Mouse (Mus musculus) brown adipose tissue, adult 24 weeks (tissue): ENCODE measurements around the gene Mpp3. TPM values are rescaled to one million over a fixed set of nuclear protein-coding genes. Genes with fewer than 3 reads are reported as not detected.

ENCODE experiments used
- H3K27ac ChIP-seq: fragments of 200-500 bp; replicated peaks from 2 replicates; pipeline ENCODE4 v1.5.1; 2012; ENCODE audit warnings: low read depth, mild to moderate bottlenecking, low read length
- H3K4me1 ChIP-seq: fragments of 200-500 bp; 2 replicates; pipeline ENCODE4 v1.6.1; 2012; ENCODE audit warnings: low read length, mixed read lengths; ENCODE audit not compliant: control insufficient read depth, insufficient read depth, insufficient read length
- H3K4me3 ChIP-seq: fragments of 200-500 bp; 2 replicates; pipeline ENCODE4 v1.5.1; 2012; ENCODE audit warnings: low read depth, mild to moderate bottlenecking, low read length, moderate library complexity; ENCODE audit not compliant: insufficient read depth
- polyA plus RNA-seq: library from polyadenylated mRNA; stranded (reverse); fragments of >200 nt; gene quantifications from 2 replicates; pipeline ENCODE4 v1.2.4, GENCODE M21; 2012; ENCODE audit not compliant: missing spikeins, insufficient read depth, insufficient read length

The Mpp3 gene
- 0.54 and 0.87 TPM in 2 replicates for polyA plus RNA-seq

- no peaks in the 10 kb centered on the region; the same call in 1 of the 2 replicates for H3K4me1 ChIP-seq
- H3K27ac ChIP-seq, result no peak within 1 kb of the TSS
- peak within 1 kb of the TSS; percentile 68 for H3K4me3 ChIP-seq
Measured at GRCm38 (mm10) chr11:102028087-102028816, at the start of gene Mpp3. Mpp3 (minus strand) TSS chr11:102028461.

DNA sequence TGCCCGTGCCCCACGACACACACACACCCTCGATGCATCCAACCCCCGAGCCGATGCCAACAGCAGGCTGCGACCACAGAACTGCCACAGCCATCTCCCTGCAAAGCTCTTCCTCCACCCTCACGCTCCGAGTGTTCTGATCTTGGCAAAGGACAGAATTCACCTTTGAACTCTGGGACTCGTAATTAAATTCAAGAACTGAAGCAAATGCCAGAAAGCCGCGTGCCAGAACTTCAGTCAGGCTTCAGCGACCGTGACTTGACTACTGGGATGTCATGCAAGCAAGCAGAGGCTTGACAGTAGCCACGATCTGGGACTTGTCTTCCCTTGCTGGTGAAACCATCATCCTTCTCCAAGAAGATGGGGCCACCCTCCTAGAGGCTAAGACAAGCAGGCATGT, 45.5 kb upstream of the Mpp3 start:
- Histone ChIP-seq H3K27ac (no peak overlapping the region), H3K4me1 (no peaks in the 10 kb centered on the region), H3K4me3 (no peak overlapping the region)

GRCm38 (mm10) chr11:102072729-102073128, 44.5 kb upstream of the Mpp3 start:
- Histone ChIP-seq H3K4me3 (no peak overlapping the region), H3K4me1 (no peaks in the 10 kb centered on the region), H3K27ac (no peak overlapping the region)

DNA sequence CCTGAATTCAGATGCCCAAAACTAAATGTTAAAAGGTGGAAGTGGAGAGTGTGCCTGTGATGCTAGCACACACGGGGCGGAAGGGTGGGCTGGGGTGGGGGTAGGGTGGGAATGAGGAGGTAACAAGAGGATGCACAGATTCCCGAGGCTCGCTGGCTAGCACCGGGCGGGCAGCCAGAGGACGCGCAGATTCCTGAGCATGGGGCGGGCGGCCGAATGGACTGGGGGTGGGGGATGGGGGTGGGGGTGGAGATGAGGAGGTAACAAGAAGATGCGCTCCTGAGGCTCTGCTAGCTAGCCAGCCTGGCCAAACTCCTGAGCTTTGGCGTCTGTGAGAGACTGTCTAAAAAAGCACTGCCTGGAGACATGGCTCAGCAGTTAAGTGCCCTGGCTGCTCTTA, 42.2 kb upstream of the Mpp3 start:
- no peaks in the 10 kb centered on the region for H3K4me1 ChIP-seq
- no peak overlapping the region for H3K27ac ChIP-seq
- no peak overlapping the region for H3K4me3 ChIP-seq

DNA sequence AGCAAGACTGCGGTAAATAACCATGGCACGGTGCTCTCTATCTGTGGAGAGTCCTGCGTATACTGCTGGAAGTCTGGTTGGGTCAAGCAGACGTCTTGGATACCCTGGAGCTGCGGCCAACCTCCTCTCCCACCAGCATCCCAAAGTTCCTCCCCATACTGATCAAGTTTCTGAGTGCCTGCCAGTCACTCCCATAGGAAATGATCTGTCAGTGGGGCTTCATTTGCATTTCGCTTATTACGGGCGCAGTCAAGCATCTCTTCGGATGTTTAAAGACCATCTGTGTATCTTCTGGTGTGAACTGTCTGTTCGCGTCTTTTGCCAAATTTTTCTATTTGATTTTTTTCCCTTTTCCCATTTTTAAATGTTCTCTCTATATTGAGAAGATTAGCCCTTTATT, 41.4 kb upstream of the Mpp3 start:
- Histone ChIP-seq H3K27ac (no peak overlapping the region), H3K4me1 (no peaks in the 10 kb centered on the region), H3K4me3 (no peak overlapping the region)

DNA sequence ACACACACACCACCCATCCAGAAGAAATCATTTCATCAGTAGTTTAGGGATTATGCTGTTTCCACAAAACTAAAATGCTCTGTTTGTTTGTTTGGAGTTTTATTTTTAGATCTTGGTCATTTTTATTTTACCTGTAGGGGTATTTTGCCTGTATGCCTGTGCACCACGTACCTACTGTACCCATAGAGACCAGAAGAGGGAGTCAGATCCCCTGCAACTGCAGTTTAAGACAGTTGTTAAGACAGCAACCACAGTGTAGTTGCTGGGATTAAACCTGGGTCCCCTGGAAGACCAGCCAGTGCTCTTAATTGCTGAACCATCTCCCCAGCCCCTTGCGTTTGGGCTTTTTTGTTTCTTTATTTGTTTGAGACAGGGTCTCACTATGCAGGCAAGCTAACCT, 40.7 kb upstream of the Mpp3 start:
- Histone ChIP-seq H3K27ac (no peak overlapping the region), H3K4me1 (no peaks in the 10 kb centered on the region), H3K4me3 (no peak overlapping the region)

- H3K4me1 ChIP-seq, result no peaks in the 10 kb centered on the region
- no peak overlapping the region for H3K4me3 ChIP-seq
Measured at GRCm38 (mm10) chr11:102063076-102063475, 34.8 kb upstream of the Mpp3 start.

GRCm38 (mm10) chr11:102061941-102062473, 33.7 kb upstream of the Mpp3 start:
- H3K4me1 ChIP-seq, result no peaks in the 10 kb centered on the region

More at GRCm38 (mm10) chr11:102063076-102063475, 34.8 kb upstream of the Mpp3 start:
- no peak overlapping the region for H3K27ac ChIP-seq

DNA sequence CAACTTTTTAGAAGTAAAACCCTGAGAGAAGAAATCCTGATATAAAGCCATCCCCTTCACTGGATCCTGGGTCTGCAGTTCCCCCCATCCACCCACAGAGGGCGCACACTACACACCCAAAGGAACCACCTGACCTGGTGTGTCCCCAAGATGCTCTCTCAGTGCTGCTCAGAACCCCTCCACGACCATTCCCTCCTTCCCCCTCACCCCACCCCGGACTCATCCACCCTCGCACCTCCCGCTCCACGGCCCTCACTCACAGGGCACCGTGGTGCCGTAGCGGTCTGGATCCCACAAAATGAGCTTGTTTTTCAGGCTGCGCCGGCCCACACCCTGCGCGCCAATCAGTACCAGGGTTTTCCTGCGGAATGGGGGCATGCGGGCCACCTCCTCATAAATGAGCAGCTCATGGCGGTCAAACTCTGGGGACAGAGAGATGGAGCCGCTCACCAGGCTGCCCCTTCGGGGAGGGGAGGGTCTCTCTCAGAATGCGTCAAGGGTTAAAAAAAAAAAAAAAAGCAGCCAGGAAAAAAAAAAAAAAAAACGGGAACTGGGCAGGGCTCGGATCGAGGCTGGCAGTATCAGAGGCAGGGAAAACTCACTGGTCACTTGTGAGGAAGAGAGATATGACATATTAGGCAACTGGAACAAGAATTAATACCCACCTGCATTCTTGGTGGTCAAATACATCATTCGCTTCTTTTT, 33.1 kb upstream of the Mpp3 start:
- Histone ChIP-seq H3K27ac (no peak overlapping the region), H3K4me3 (no peak overlapping the region), H3K4me1 (no peaks in the 10 kb centered on the region)

More at GRCm38 (mm10) chr11:102061941-102062473, 33.7 kb upstream of the Mpp3 start:
- no peak overlapping the region for H3K4me3 ChIP-seq
- no peak overlapping the region for H3K27ac ChIP-seq

DNA sequence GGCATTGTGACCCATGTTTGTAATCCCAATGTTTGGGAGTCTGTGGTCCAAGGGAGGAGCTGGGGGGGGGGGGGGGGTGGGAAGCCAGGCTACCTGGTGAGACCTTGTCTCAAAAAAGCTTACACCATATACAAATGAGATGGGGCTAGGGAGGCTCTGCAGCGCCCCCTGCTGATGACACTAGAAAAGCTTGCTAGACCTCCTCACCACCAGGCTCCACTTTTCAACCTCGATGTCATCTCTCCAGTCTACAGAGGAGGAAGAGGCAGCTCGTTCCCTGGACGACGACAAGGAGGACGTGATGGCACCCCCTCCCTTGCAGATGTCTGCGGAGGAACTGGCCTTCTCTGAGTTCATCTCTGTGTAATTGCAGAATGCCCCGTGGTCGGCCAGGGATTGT, 25.6 kb upstream of the Mpp3 start:
- H3K27ac ChIP-seq, result peak overlapping the region; percentile 100
- peaks cover 33% of the 10 kb centered on the region for H3K4me1 ChIP-seq
- H3K4me3 ChIP-seq, result no peak overlapping the region

DNA sequence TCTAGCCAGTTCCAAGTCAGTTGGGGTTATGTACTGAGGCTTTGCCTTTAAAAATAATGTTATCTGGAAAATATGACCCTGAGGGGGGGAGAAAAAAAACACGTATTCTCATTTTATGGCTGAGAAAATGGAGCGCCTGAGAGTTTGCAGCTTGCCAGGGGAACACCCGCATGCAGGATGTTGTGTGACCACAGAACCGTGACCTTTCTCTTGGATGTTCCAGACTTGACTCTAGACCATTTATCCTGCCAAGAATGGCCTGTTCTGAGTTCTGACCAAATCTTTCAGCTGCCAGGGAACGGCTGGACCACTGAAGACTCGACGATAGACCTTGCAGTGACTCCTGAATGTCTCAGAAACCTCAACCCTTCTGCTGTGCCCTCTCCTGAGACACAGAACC, 24.9 kb upstream of the Mpp3 start:
- peaks cover 33% of the 10 kb centered on the region for H3K4me1 ChIP-seq
- H3K27ac ChIP-seq, result peak overlapping the region; percentile 100
- no peak overlapping the region for H3K4me3 ChIP-seq

- H3K4me3 ChIP-seq, result peak overlapping the region; percentile 20
- peak overlapping the region; percentile 100 for H3K27ac ChIP-seq
- peaks cover 33% of the 10 kb centered on the region for H3K4me1 ChIP-seq
Measured at GRCm38 (mm10) chr11:102052697-102053096, 24.4 kb upstream of the Mpp3 start.

- peak overlapping the region; percentile 100 for H3K27ac ChIP-seq
Measured at GRCm38 (mm10) chr11:102051954-102052353, 23.7 kb upstream of the Mpp3 start.

GRCm38 (mm10) chr11:102051541-102051940, 23.3 kb upstream of the Mpp3 start:
- Histone ChIP-seq H3K4me3 (peak overlapping the region; percentile 57), H3K27ac (peak overlapping the region; percentile 100), H3K4me1 (peaks cover 36% of the 10 kb centered on the region)

More at GRCm38 (mm10) chr11:102051954-102052353, 23.7 kb upstream of the Mpp3 start:
- Histone ChIP-seq H3K4me1 (peaks cover 35% of the 10 kb centered on the region), H3K4me3 (peak overlapping the region; percentile 39)

DNA sequence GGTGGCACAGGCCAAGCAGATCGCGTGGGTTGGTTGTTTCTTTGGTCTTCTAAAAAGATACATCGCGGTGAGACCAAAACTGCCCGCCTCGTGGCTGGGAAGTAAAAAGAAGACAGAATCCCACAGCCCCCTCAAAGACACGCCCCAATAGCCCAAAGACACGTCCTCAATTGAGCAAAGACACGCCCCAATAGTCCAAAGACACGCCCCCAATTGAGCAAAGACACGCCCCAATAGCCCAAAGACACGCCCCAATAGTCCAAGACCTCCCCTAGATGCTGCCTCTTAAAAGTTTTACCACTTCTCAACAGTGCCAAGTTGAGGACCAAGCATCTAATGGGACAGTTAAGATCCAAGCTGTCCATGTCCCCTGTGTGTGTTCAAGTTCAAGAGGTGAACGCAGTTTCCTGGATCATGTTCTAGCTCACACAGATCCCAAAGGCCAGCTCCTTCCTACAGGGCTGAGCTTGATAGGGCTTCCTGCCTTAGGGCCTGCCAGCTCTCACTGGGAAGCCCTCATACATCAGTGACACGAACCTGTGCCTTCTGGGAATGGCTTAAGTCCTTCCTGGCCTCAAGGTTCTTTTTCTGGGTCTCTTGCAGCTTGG, 21.7 kb upstream of the Mpp3 start:
- Histone ChIP-seq H3K4me3 (peak overlapping the region; percentile 57), H3K27ac (peak overlapping the region; percentile 100), H3K4me1 (peaks cover 38% of the 10 kb centered on the region)
